Mouse (Mus musculus) ES-Bruce4 (cell line): ENCODE results near the gene Sel1l3.

Experiments
- CTCF ChIP-seq: IDR thresholded peaks from one replicate; pipeline ENCODE4 v1.8.1; 2011; ENCODE audit warnings: low read depth, low read length
- EP300 ChIP-seq: IDR thresholded peaks from 2 replicates; pipeline ENCODE4 v1.6.1; 2011; ENCODE audit warnings: low read depth, low read length; ENCODE audit not compliant: insufficient read depth
- POLR2A ChIP-seq: IDR thresholded peaks from one replicate; pipeline ENCODE4 v1.8.1; 2011; ENCODE audit warnings: low read length; ENCODE audit not compliant: insufficient read depth

DNA sequence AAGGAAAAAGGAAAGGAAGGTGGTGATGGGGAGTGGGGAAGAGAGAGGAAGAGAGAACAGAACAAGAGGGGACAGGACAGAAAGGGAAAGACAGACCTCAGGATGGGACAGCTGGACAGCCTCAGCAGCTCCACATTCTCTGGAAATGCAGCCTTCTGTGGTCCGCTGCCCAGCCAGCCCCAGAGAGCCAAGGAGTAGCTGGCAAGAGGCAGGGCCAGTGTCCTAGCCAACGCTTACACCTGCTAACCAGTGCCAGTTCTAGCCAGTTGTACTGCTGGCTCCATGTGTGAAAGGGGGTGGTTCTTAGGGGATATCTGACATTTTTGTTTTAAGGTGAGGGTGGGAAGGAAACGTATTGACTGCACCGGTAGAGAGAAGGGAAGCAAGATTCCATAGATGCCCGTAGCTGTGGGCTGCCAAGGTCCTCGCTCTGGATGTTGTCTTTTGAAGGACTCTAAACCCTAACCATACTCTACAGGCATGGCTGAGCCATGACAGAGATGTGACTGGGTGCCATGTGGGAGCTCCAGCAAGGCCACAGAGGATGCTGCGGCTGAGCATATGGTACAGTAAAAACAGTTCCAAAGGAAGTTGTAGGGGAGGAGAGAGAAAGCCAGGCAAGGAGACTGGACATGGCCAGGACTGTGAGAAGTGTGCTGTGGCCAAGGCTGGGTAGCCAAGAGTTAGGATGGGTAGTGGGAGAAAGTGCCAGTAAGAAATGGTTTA, 64.6 kb downstream of the Sel1l3 start:
- TF ChIP-seq CTCF (no peak), EP300 (no peak), POLR2A (no peak)
